Comparison of ENCODE assay signal across 8 mouse cellular contexts in genomic region chr4:88938712-88939032, GRCm38 (mm10). TPM values are rescaled to one million over a fixed set of nuclear protein-coding genes. Genes with fewer than 3 reads are reported as not detected.
DNase-seq lines count a peak whose midpoint lies in the region; ATAC-seq and TF ChIP-seq lines count a peak whose summit lies in the region.

No protein-coding gene starts in this region.

- TF ChIP-seq POLR2A in brain, embryonic 14.5 days (IDR thresholded peaks at IDR 0.05; ENCODE audit: borderline replicate concordance, extremely low read depth, insufficient read depth, insufficient read length, poor library complexity, severe bottlenecking) = no peak

- no peak for TF ChIP-seq CTCF in brain, embryonic 14.5 days (IDR thresholded peaks at IDR 0.05; ENCODE audit: borderline replicate concordance, extremely low read depth, insufficient read depth, insufficient read length)

- H3K9ac ChIP-seq in kidney, embryonic 15.5 days = peak overlapping the region; percentile 33; the same call in 1 of the 2 replicates
- H3K9ac ChIP-seq in midbrain, embryonic 11.5 days (ENCODE audit: low read length) = peak overlapping the region; percentile 53

- H3K9me3 ChIP-seq in kidney, embryonic 15.5 days (replicated peaks) = no peaks in the 10 kb centered on the region
- no peaks in the 10 kb centered on the region for H3K9me3 ChIP-seq in hindbrain, embryonic 10.5 days
- no peaks in the 10 kb centered on the region for H3K9me3 ChIP-seq in midbrain, embryonic 11.5 days (ENCODE audit: control insufficient read depth, low read length)

- no peaks in the 10 kb centered on the region for H3K36me3 ChIP-seq in kidney, embryonic 15.5 days
- no peaks in the 10 kb centered on the region for H3K36me3 ChIP-seq in hindbrain, embryonic 10.5 days
- H3K36me3 ChIP-seq in midbrain, embryonic 11.5 days (ENCODE audit: control insufficient read depth, insufficient read depth, low read length) = no peaks in the 10 kb centered on the region

- H3K27me3 ChIP-seq in kidney, embryonic 15.5 days = peaks cover 77% of the 10 kb centered on the region
- H3K27me3 ChIP-seq in hindbrain, embryonic 10.5 days (ENCODE audit: insufficient read depth, poor library complexity, severe bottlenecking) = peaks cover 53% of the 10 kb centered on the region
- peaks cover 25% of the 10 kb centered on the region for H3K27me3 ChIP-seq in midbrain, embryonic 11.5 days (ENCODE audit: control insufficient read depth, insufficient read depth, low read length)

- WGBS in kidney, embryonic 15.5 days = 8% methylated on average over 11 of the region's 11 CpGs
- 7% methylated on average over 11 of the region's 11 CpGs for WGBS in hindbrain, embryonic 10.5 days
- 8% methylated on average over 11 of the region's 11 CpGs for WGBS in midbrain, embryonic 11.5 days

- 0 out of 2 replicates have a peak overlapping the region, but pooled peaks have one; percentile 30 for H3K27ac ChIP-seq in kidney, embryonic 15.5 days
- peak overlapping the region; percentile 84 for H3K27ac ChIP-seq in hindbrain, embryonic 10.5 days
- no peak overlapping the region for H3K27ac ChIP-seq in midbrain, embryonic 11.5 days (ENCODE audit: low read depth, low read length)

- H3K4me3 ChIP-seq in kidney, embryonic 15.5 days (replicated peaks) = peak overlapping the region; percentile 60
- peak overlapping the region; percentile 77 for H3K4me3 ChIP-seq in hindbrain, embryonic 10.5 days
- H3K4me3 ChIP-seq in midbrain, embryonic 11.5 days (ENCODE audit: low read depth, low read length) = peak overlapping the region; percentile 72

- ATAC-seq in kidney, embryonic 15.5 days (replicated peaks; ENCODE audit: low FRiP score) = peak; percentile 78
- ATAC-seq in midbrain, embryonic 11.5 days (ENCODE audit: low FRiP score) = no peak; the same call in 1 of the 2 replicates

- H3K4me1 ChIP-seq in kidney, embryonic 15.5 days = peaks cover 11% of the 10 kb centered on the region; the same call in 1 of the 2 replicates
- peaks cover 11% of the 10 kb centered on the region for H3K4me1 ChIP-seq in hindbrain, embryonic 10.5 days (replicated peaks)
- H3K4me1 ChIP-seq in midbrain, embryonic 11.5 days (ENCODE audit: control insufficient read depth, insufficient read depth, low read length) = no peaks in the 10 kb centered on the region

- peak overlapping the region; percentile 96 for H3K4me2 ChIP-seq in kidney, embryonic 15.5 days
- peak overlapping the region; percentile 96 for H3K4me2 ChIP-seq in midbrain, embryonic 11.5 days

- no peak for DNase-seq in kidney, adult 9 months
- DNase-seq in brain, embryonic 14.5 days (ENCODE audit: low read depth) = peak; percentile 75
- DNase-seq in hindbrain, embryonic 10.5 days (ENCODE audit: low spot score) = no peak
- no peak for DNase-seq in midbrain, embryonic 11.5 days (ENCODE audit: low spot score, missing footprints)
- no peak for DNase-seq in right cerebral cortex, postnatal 10 days (ENCODE audit: low spot score in 2 of 2)
- no peak for DNase-seq in ovary, postnatal 14 days (ENCODE audit: low spot score)
- no peak for DNase-seq in layer of hippocampus, adult 9-10 months (ENCODE audit: low spot score)

RNA-seq across cellular contexts. Expression of gene Ifne, which starts 58.7 kb away (rescaled TPM):
- polyA plus RNA-seq in kidney, embryonic 15.5 days (2015; fragmentation: Nextera tagmentation; extraction: Ambion mirVana) = not detected in 2 replicates
- polyA plus RNA-seq in brain, embryonic 14.5 days (2012; rRNA removed) = not detected in 2 replicates
- polyA plus RNA-seq in hindbrain, embryonic 10.5 days (2016; fragmentation: Nextera tagmentation; extraction: Ambion mirVana) = not detected in 2 replicates
- polyA plus RNA-seq in midbrain, embryonic 11.5 days (2014; fragmentation: Nextera tagmentation; extraction: Ambion mirVana) = not detected in 2 replicates
